Mouse (Mus musculus) lung, adult 2 months (tissue): ENCODE results near the gene Gna15. TPM values are rescaled to one million over a fixed set of nuclear protein-coding genes. Genes with fewer than 3 reads are reported as not detected.

Experiments
- DNase-seq: peaks from one replicate; pipeline ENCODE4 v3.0.0; 2022
- H3K4me1 ChIP-seq: fragments of 200-500 bp; 2 replicates; pipeline ENCODE4 v1.6.1; 2011; ENCODE audit warnings: low read length; ENCODE audit not compliant: control insufficient read depth, insufficient read depth
- H3K4me3 ChIP-seq: fragments of 200-500 bp; replicated peaks from 2 replicates; pipeline ENCODE3; 2011; ENCODE audit warnings: low read depth, mild to moderate bottlenecking, control low read depth, low read length; ENCODE audit errors: extremely low read depth
- CTCF ChIP-seq: fragments of 200-500 bp; IDR thresholded peaks from 2 replicates; pipeline ENCODE4 v1.5.1; 2011; ENCODE audit warnings: mild to moderate bottlenecking, low read length, control low read depth; ENCODE audit not compliant: insufficient read depth
- POLR2A ChIP-seq: fragments of 200-500 bp; IDR thresholded peaks from 2 replicates; pipeline ENCODE4 v1.6.1; 2011; ENCODE audit warnings: low read depth, mild to moderate bottlenecking, control low read depth, low read length, borderline replicate concordance; ENCODE audit errors: extremely low read depth
- WGBS: fragments of 180-500 bp; shearing (Covaris S2); methylation state at CpG from one replicate; pipeline ENCODE4 v1.1.7; 2018; 5-methylcytosine and 5-hydroxymethylcytosine counted together
- polyA plus RNA-seq: library from polyadenylated mRNA; depleted of rRNA; stranded (reverse); fragments of >200 nt; gene quantifications from 2 replicates; pipeline ENCODE4 v1.2.3, GENCODE M21; 2012

Gene Gna15
- polyA plus RNA-seq, 1 experiment, result 9.5 TPM

GRCm38 (mm10) chr10:81556282-81556681 is 32.3 kb upstream of the Gna15 start:
- WGBS, result 75% methylated on average over 3 of the region's 3 CpGs
- Histone ChIP-seq H3K4me1 (peaks cover 9% of the 10 kb centered on the region), H3K4me3 (no peak overlapping the region)
- TF ChIP-seq POLR2A, result no peak
- TF ChIP-seq CTCF, result 0 out of 2 replicates have a peak, but pooled peaks have one; percentile 27
- DNase-seq, result no peak

DNA sequence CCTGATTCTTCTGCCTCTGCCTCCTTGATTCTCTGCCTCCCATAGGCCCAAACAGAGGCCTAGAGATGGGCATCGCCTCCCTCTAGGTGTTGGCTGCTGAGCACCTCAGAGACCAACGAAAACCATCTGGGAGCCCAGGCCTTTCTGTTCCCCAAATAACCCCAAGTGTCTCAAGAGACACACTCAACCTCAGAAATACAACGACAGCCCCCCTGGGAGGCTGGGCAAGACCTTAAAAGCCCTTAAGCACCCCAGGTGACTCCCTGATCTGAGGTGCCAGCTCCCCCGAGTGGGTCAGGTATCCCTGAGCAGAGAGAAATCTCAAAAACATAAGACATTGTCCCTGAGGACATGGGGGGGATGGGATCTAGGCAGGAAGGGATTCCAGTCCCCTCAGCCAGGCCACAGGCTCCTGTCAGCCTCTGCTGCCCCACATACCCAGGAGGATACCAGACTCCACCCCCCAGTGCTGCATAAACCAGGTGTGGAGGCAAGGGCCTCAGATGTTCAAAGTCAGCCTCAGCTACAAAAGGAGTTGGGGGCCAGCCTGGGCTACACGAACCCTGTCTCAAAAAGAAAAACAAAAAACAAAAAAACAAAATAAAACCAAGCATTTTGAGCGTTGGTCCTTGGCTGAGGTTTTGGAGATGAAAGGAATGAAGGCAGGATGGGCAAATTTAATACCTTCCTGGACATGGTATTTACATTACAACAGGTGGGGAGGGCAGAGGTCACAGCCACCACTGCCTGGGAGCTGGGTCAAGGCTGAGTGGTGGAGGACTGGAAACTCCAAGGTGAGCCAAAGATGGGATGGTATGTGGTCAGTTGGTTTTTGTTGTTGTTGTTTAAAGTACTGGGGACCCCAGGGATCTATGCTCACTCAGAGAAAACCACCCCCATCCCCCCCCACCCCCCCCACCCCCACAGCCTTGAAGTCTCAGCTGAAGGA is 30.1 kb upstream of the Gna15 start:
- TF ChIP-seq POLR2A (no peak), CTCF (no peak)
- WGBS, result 77% methylated on average over 6 of the region's 6 CpGs
- DNase-seq, result no peak
- Histone ChIP-seq H3K4me1 (peaks cover 7% of the 10 kb centered on the region; the same call in 1 of the 2 replicates), H3K4me3 (no peak overlapping the region)

DNA sequence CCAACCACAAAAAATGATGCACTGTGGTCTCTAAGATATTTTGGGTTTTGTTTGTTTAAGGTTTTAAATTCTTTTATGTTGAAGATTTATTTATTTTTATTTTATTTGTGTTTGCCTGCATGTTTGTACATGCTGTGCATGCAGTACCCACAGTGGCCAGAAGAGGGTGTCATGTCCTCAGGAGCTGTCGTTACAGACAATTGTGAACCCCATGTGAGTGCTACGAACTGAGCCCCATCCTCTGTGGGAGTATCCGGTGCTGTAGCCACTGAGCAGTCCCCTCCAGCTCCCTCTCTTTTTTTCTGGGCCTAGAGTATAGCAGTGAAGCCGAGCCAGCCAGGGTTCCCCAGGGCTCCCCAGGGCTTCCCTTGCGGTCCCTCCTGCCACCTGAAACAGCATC is 29.2 kb upstream of the Gna15 start:
- Histone ChIP-seq H3K4me1 (peaks cover 7% of the 10 kb centered on the region; the same call in 1 of the 2 replicates), H3K4me3 (no peak overlapping the region)
- WGBS, result 86% methylated on average over 5 of the region's 5 CpGs
- no peak for DNase-seq
- TF ChIP-seq CTCF (peak; percentile 61), POLR2A (no peak)

GRCm38 (mm10) chr10:81551597-81552102 is 27.6 kb upstream of the Gna15 start:
- H3K4me1 ChIP-seq, result peaks cover 7% of the 10 kb centered on the region; the same call in 1 of the 2 replicates
- DNase-seq, result peak; percentile 79
- TF ChIP-seq CTCF, result peak; percentile 63
- no peak for TF ChIP-seq POLR2A
- H3K4me3 ChIP-seq, result no peak overlapping the region
- under 1% methylated on average over 12 of the region's 12 CpGs for WGBS

DNA sequence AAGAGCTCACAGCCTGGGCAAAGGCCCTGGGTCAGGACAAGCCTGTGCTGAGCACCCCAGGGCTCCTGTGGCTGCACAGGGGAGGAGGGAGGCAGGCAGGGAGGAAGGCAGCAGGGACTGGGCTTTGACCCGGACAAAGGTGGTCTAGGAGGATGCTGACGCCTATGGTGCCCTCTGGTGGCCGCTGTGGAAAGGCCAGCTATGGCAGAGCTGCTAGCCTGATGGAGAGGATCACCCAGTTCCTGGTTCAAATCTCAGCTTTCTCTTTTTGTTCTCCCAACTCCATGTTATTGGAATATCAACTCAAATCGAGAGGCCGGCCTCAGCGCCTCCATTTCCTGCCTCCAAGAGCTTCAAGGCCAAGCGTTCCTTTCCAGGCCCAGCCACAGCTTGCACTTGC is 26.2 kb upstream of the Gna15 start:
- peak; percentile 47 for DNase-seq
- H3K4me3 ChIP-seq, result no peak overlapping the region
- WGBS, result 11% methylated on average over 7 of the region's 7 CpGs
- H3K4me1 ChIP-seq, result peaks cover 7% of the 10 kb centered on the region; the same call in 1 of the 2 replicates
- TF ChIP-seq CTCF (peak; percentile 87), POLR2A (no peak)

DNA sequence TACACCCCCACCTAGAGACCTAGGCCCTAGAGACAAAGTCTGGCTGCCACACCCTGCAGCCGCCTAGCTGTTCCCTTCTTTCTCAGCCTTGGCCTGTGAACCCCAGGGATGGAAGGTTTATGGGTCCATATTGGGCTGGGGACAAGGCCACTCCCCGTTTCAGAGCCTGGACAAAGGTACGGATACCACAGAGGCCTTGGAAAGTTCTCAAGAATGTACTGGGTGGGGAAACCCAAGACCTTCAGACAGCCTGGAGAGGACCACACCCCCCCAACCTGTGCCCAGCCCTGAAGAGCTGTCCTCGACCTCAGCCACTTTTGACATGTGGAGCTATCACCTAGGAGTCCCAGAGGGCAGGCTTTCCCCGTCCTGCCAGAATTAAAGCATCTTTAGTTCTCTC is 24.9 kb upstream of the Gna15 start:
- H3K4me1 ChIP-seq, result peaks cover 11% of the 10 kb centered on the region
- 70% methylated on average over 5 of the region's 5 CpGs for WGBS
- no peak overlapping the region for H3K4me3 ChIP-seq
- TF ChIP-seq POLR2A, result no peak
- TF ChIP-seq CTCF, result no peak
- no peak for DNase-seq

- WGBS, result 95% methylated on average over 13 of the region's 13 CpGs
- TF ChIP-seq POLR2A, result no peak
- TF ChIP-seq CTCF, result no peak
- Histone ChIP-seq H3K4me3 (no peak overlapping the region), H3K4me1 (peaks cover 27% of the 10 kb centered on the region)
- DNase-seq, result no peak
These were observed 23.0 kb upstream of the Gna15 start for GRCm38 (mm10) chr10:81546788-81547571.

- Histone ChIP-seq H3K4me3 (no peak overlapping the region), H3K4me1 (peaks cover 26% of the 10 kb centered on the region)
- TF ChIP-seq POLR2A, result no peak
- TF ChIP-seq CTCF, result no peak
- no peak for DNase-seq
- WGBS, result 77% methylated on average over 5 of the region's 5 CpGs
These were observed 22.3 kb upstream of the Gna15 start for GRCm38 (mm10) chr10:81546332-81546731.

DNA sequence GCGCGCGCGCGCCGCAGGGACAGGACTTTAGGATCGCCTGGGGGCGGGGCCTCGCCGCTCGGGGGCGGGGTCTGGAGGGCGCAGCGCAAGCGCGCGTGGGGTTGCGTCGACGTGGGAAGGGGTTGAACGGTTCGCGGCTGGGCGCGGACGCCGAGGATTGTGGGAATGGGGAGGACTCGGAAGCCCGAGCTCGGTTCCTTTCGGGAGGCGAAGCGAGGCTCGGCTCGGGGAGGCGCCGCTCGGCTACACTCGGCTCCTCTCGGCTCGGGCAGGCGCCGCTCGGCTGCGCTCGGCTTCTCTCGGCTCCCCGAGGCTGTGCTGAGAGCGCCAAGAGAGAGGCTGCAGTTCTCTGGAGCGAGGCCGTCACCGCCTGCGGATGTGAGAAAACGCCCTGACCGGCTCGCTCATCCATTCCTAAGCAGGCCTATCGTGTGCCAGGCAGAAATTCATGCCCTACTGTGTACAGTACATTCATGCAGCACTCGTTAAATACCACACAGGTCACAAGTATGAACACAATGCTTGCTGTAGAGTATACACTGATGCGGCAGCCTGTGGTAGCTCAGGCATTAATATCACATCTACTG is 21.2 kb upstream of the Gna15 start, which contains the start of gene Gna11:
Gene Gna11, minus strand, starts transcription at position 30 of the 587 bp plus-strand sequence.
- peak within 1 kb of the TSS; percentile 96 for H3K4me3 ChIP-seq
- H3K4me1 ChIP-seq, result peaks cover 30% of the 10 kb centered on the region
- 1% methylated on average over 59 of the region's 59 CpGs for WGBS
- no peak for TF ChIP-seq CTCF
- no peak for TF ChIP-seq POLR2A
- DNase-seq, result peak; percentile 100
